Mouse (Mus musculus) hindbrain, embryonic 14.5 days (tissue): ENCODE data around the gene Klc1. TPM values are rescaled to one million over a fixed set of nuclear protein-coding genes. Genes with fewer than 3 reads are reported as not detected.

ENCODE experiments used
- ATAC-seq: fragments of 200-750 bp; cut with Nextera tagmentation; 2 replicates; pipeline ENCODE4 v1.8.0; 2017; ENCODE audit warnings: moderate number of reproducible peaks, mild to moderate bottlenecking, moderate TSS enrichment, moderate library complexity; ENCODE audit not compliant: low FRiP score
- DNase-seq: peaks from one replicate; pipeline ENCODE4 v3.0.0-alpha.2; 2015; ENCODE audit warnings: low spot score
- H3K27ac ChIP-seq: fragments of 300-500 bp; sonication (generic); 2 replicates; pipeline ENCODE4 v1.5.1; 2014; ENCODE audit warnings: mild to moderate bottlenecking, moderate library complexity
- H3K27me3 ChIP-seq: fragments of 300-500 bp; sonication (generic); 2 replicates; pipeline ENCODE4 v1.6.1; 2014; ENCODE audit warnings: mild to moderate bottlenecking, low read length, mixed read lengths; ENCODE audit not compliant: control insufficient read depth, insufficient read depth
- H3K36me3 ChIP-seq: fragments of 300-500 bp; sonication (generic); replicated peaks from 2 replicates; pipeline ENCODE4 v1.6.1; 2014; ENCODE audit not compliant: control insufficient read depth, insufficient read depth
- H3K4me1 ChIP-seq: fragments of 300-500 bp; sonication (generic); replicated peaks from 2 replicates; pipeline ENCODE4 v1.6.1; 2014; ENCODE audit warnings: antibody characterized with exemption, low read length, mixed read lengths; ENCODE audit not compliant: control insufficient read depth, insufficient read depth
- H3K4me2 ChIP-seq: fragments of 300-500 bp; sonication (generic); replicated peaks from 2 replicates; pipeline ENCODE4 v1.6.1; 2014; ENCODE audit warnings: mild to moderate bottlenecking, moderate library complexity
- H3K4me3 ChIP-seq: fragments of 300-500 bp; sonication (generic); replicated peaks from 2 replicates; pipeline ENCODE4 v1.5.1; 2014; ENCODE audit warnings: mild to moderate bottlenecking, low read length
- H3K9ac ChIP-seq: fragments of 300-500 bp; sonication (generic); 2 replicates; pipeline ENCODE4 v1.6.1; 2014
- H3K9me3 ChIP-seq: fragments of 300-500 bp; sonication (generic); 2 replicates; pipeline ENCODE4 v1.6.1; 2016; ENCODE audit warnings: low read length; ENCODE audit not compliant: control insufficient read depth
- WGBS: fragments of 180-500 bp; shearing (Covaris S2); extraction: QIAGEN DNeasy Blood & Tissue Kit; methylation state at CpG from one replicate; pipeline ENCODE4 v1.1.7; 2014; 5-methylcytosine and 5-hydroxymethylcytosine counted together
- polyA plus RNA-seq: library from polyadenylated mRNA; unstranded; fragments of >200 nt; fragmentation: Nextera tagmentation; extraction: Ambion mirVana; gene quantifications from 2 replicates; pipeline ENCODE4 v1.2.1, GENCODE M21; 2014

Klc1 gene
- polyA plus RNA-seq, 1 experiment from 2014 or later, result 586 TPM

DNA sequence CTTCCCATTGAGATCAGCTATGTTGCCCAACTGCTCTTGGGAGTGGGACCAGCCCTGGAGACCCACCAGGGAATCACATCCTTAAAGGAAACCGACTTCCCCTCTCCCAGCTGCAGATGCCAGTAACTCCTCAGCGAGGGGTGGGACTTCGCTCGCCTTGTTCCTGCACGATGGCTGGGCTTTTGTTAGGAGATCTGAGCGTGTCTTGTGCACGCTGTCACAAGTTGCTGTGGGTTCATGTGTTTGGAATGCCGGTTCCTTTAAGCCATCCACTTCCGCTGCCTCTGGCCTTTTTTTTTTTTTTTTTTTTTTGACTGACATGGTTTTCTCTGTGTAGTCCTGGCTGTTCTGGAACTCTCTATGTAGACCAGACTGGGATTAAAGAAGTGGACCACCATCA is 21.3 kb upstream of the Klc1 start:
- ATAC-seq (no peak), DNase-seq (no peak)
- no peaks in the 10 kb centered on the region for H3K27me3 ChIP-seq
- no peak overlapping the region for H3K9ac ChIP-seq
- H3K27ac ChIP-seq, result no peak overlapping the region
- WGBS, result 51% methylated on average over 9 of the region's 9 CpGs
- H3K4me2 ChIP-seq, result no peak overlapping the region
- H3K4me1 ChIP-seq, result no peaks in the 10 kb centered on the region; the same call in 1 of the 2 replicates
- H3K4me3 ChIP-seq, result no peak overlapping the region
- H3K36me3 ChIP-seq, result no peaks in the 10 kb centered on the region
- H3K9me3 ChIP-seq, result no peaks in the 10 kb centered on the region

DNA sequence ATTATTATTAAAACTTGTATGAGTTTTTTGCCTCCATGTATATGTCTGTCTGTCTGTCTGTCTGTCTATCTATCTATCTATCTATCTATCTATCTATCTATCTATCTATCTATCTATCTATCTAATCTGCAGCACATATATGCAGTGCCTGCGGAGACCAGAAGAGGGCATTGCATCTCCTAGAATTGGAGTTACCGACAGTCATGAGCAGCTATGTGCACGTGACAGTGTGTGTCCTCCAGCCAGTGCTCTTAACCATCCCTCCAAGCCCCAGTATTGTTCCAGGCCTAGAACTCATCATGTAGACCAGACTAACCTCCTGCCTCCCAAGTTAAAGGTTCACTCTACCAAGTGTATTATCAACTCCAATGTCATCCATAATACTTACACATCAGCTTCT is 19.9 kb upstream of the Klc1 start:
- no peak for DNase-seq
- Histone ChIP-seq H3K9me3 (no peaks in the 10 kb centered on the region), H3K4me1 (no peaks in the 10 kb centered on the region), H3K27ac (no peak overlapping the region), H3K9ac (no peak overlapping the region), H3K36me3 (no peaks in the 10 kb centered on the region), H3K27me3 (no peaks in the 10 kb centered on the region), H3K4me3 (no peak overlapping the region), H3K4me2 (no peak overlapping the region)
- ATAC-seq, result no peak
- 8% methylated on average over 3 of the region's 3 CpGs for WGBS

DNA sequence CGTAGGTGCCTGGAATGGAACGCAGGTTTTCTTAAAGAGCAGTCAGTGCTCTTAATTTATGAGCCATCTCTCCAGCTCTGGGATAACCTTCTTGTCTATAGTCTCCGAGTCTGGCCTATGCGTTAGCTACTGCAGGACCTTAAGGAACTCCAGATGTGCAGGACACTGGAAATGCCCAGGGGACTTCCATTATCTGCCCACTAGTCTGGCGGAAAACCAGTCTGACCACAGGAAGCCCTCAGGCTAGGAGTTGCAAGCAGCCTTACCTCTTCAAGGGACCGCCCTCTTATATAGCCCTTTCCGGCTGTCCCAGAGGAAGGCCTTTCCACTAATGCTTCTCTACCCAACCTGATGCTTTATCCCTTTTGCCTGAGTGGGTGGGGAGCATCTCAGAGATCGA is 17.3 kb upstream of the Klc1 start:
- H3K4me2 ChIP-seq, result no peak overlapping the region
- H3K9ac ChIP-seq, result no peak overlapping the region
- no peaks in the 10 kb centered on the region for H3K36me3 ChIP-seq
- 83% methylated on average over 8 of the region's 8 CpGs for WGBS
- no peaks in the 10 kb centered on the region for H3K27me3 ChIP-seq
- H3K4me3 ChIP-seq, result no peak overlapping the region
- DNase-seq (no peak), ATAC-seq (no peak)
- 0 out of 2 replicates have a peak, but pooled peaks cover 3% of the 10 kb centered on the region for H3K4me1 ChIP-seq
- H3K27ac ChIP-seq, result no peak overlapping the region
- H3K9me3 ChIP-seq, result no peaks in the 10 kb centered on the region

DNA sequence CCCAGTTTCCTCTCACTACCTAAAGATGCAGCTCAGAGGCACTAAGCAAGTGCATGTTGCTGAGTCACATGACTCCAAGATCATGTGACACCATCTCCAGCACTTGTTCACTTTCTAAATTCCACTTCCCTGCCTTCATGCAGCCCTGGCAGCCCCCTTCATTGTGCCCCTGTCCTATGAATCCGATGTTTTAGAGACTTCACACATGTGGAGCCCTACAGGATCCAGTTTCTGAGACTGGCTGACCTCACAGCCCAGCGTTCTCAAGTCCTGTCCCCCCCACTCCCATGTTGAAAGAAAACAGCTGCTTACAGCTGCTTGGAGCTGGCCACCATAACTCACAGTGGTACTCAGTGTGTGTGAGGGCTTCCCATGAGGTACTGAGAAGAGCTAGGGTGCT is 15.2 kb upstream of the Klc1 start:
- Histone ChIP-seq H3K27me3 (no peaks in the 10 kb centered on the region), H3K36me3 (no peaks in the 10 kb centered on the region), H3K4me1 (0 out of 2 replicates have a peak, but pooled peaks cover 3% of the 10 kb centered on the region), H3K9me3 (no peaks in the 10 kb centered on the region), H3K9ac (no peak overlapping the region), H3K4me3 (no peak overlapping the region), H3K4me2 (no peak overlapping the region), H3K27ac (no peak overlapping the region)
- ATAC-seq, result no peak
- WGBS, result 89% methylated on average over 2 of the region's 2 CpGs
- no peak for DNase-seq

DNA sequence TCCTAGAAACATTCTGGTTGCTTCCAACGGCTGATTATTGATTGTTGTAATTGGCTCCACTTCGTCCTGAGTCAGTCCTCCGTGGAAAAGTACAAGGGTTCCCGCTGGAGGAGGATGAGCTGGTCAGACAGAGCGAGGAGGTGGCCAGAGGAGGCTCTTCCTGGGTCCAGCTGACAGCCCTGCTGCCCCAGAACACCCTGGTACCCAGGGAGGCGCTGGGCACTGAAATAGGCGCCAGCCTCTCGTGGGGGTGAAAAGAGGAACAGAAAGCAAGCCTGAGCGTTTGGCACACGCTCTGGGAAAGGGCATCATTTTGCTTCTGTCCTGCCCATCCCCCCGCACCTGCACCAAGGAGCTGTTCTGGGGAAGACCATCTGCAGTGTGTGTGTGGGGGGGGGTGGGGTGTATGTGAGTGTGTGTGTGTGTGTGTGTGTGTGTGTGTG is 14.6 kb upstream of the Klc1 start:
- DNase-seq, result no peak
- no peak overlapping the region for H3K9ac ChIP-seq
- WGBS, result 72% methylated on average over 11 of the region's 11 CpGs

DNA sequence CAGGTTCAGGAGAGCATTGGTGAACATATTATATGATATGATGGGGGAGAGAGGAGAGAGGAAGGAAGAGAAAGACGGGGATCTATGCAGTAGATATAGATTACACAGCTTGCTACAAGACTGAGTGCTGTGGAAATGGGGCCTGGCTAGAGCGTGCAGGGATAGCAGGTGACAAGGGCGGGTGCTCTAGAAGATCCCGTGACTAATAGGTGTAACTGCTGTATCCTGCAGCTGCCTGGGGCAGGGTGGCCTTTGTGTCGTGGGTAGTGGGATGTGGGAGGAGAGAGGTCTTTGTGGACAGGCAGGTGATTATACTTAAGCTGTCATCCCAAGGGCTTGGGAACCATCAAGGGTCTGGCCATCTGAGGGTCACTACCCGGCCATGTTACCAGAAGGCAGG is 13.4 kb upstream of the Klc1 start:
- 70% methylated on average over 6 of the region's 6 CpGs for WGBS
- H3K9ac ChIP-seq, result no peak overlapping the region

More for the DNA sequence above, 14.6 kb upstream of the Klc1 start:
- H3K4me1 ChIP-seq, result 0 out of 2 replicates have a peak, but pooled peaks cover 3% of the 10 kb centered on the region
- no peak overlapping the region for H3K4me3 ChIP-seq
- H3K27me3 ChIP-seq, result no peaks in the 10 kb centered on the region
- ATAC-seq, result no peak
- H3K4me2 ChIP-seq, result no peak overlapping the region
- H3K36me3 ChIP-seq, result no peaks in the 10 kb centered on the region
- H3K27ac ChIP-seq, result no peak overlapping the region
- no peaks in the 10 kb centered on the region for H3K9me3 ChIP-seq

DNA sequence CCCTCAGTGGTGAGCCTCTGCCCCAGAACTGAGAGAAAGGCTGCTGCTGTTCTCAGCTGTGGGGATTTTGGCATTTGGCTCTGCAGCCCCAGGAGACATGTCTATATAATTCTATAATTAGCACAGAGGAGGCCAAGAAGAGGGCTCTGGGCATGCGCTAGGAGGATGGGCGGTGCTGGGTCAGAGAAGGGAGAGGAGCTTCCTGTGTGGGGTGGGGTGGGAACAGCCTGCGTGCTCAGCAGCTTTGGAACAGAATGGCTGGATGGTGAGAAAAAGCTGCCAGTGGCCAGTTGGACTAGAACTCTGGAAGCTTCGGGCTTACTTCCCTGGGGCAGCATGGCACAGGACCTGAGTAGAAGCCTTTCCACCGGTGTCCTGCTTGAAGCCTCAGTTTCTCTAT is 12.6 kb upstream of the Klc1 start:
- no peak overlapping the region for H3K9ac ChIP-seq
- WGBS, result 66% methylated on average over 5 of the region's 5 CpGs
- no peaks in the 10 kb centered on the region for H3K9me3 ChIP-seq
- no peaks in the 10 kb centered on the region for H3K27me3 ChIP-seq
- DNase-seq, result no peak
- H3K4me3 ChIP-seq, result no peak overlapping the region
- H3K4me1 ChIP-seq, result 0 out of 2 replicates have a peak, but pooled peaks cover 3% of the 10 kb centered on the region
- H3K4me2 ChIP-seq, result no peak overlapping the region
- H3K36me3 ChIP-seq, result no peaks in the 10 kb centered on the region
- ATAC-seq, result no peak
- no peak overlapping the region for H3K27ac ChIP-seq

More for the DNA sequence above, 13.4 kb upstream of the Klc1 start:
- Histone ChIP-seq H3K36me3 (no peaks in the 10 kb centered on the region), H3K4me3 (no peak overlapping the region), H3K27me3 (no peaks in the 10 kb centered on the region), H3K4me2 (no peak overlapping the region), H3K27ac (no peak overlapping the region), H3K4me1 (0 out of 2 replicates have a peak, but pooled peaks cover 3% of the 10 kb centered on the region), H3K9me3 (no peaks in the 10 kb centered on the region)
- ATAC-seq (no peak), DNase-seq (no peak)

DNA sequence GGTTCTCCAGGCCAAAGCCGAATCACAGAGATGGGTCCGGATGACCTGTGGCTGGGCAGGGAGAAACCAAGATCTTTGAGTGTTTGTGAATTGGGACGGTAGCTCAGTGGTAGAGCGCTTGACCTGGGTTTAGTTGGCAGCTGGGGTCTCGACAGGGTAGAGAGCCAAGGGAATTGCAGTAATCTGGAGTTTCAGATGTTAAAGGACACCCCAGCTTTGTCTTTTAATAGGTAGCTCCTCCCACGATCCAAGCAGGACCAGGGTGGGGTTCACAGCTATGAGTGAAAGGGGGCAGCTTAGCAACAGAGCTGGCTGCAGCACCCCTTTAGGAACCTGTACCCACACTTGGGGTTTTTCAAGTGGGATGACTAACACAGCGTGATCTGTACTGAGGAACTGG is 11.2 kb upstream of the Klc1 start:
- Histone ChIP-seq H3K27ac (no peak overlapping the region), H3K4me1 (0 out of 2 replicates have a peak, but pooled peaks cover 3% of the 10 kb centered on the region), H3K4me2 (no peak overlapping the region), H3K27me3 (no peaks in the 10 kb centered on the region), H3K36me3 (no peaks in the 10 kb centered on the region), H3K9me3 (no peaks in the 10 kb centered on the region), H3K4me3 (no peak overlapping the region), H3K9ac (no peak overlapping the region)
- WGBS, result 81% methylated on average over 7 of the region's 7 CpGs
- no peak for DNase-seq
- ATAC-seq, result no peak

DNA sequence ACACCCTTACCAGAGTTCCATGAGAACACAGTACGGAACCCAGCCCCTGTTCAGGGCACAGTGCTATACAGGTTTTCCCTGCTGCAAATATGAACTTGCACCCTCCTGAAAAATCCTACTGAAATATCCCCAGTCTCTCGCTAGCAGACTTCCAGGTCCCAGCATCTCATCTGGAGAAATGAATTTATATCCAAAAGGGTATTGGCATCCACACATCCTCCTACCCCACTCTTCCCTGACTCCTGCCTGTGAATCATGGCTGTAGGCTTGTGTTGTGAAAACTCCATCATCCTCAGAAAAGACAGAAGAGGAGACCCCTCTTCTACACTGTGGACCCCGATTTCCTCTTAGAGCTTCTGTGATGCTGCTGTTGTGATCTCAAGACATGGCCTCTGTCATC is 7.9 kb upstream of the Klc1 start:
- Histone ChIP-seq H3K9ac (no peak overlapping the region), H3K9me3 (no peaks in the 10 kb centered on the region), H3K27me3 (no peaks in the 10 kb centered on the region), H3K4me1 (0 out of 2 replicates have a peak, but pooled peaks cover 3% of the 10 kb centered on the region), H3K36me3 (no peaks in the 10 kb centered on the region), H3K4me2 (no peak overlapping the region), H3K27ac (no peak overlapping the region), H3K4me3 (no peak overlapping the region)
- ATAC-seq (no peak), DNase-seq (no peak)
- 97% methylated on average over 3 of the region's 3 CpGs for WGBS

DNA sequence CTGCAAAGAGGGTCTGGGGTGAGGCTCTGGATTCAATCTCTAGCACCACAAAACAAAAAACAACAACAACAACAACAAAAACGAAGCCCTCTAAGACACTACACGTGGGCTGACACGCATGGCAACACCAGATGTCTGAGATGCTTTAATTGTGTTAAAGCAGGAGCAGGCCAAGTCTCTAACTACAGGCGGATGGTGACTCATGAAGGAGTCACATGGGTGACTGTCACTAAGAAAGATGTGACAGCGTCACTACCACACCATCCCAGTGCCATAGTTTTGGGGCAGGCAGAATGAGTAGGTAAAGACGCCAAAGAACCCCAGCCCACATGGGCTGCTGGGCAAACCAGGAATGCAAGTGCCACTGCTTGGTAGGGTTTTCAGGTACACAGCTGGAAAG is 6.2 kb upstream of the Klc1 start:
- Histone ChIP-seq H3K4me2 (no peak overlapping the region), H3K9me3 (no peaks in the 10 kb centered on the region), H3K27ac (no peak overlapping the region), H3K4me1 (peaks cover under 1% of the 10 kb centered on the region), H3K36me3 (no peaks in the 10 kb centered on the region), H3K4me3 (no peak overlapping the region), H3K27me3 (no peaks in the 10 kb centered on the region), H3K9ac (no peak overlapping the region)
- DNase-seq, result no peak
- 87% methylated on average over 6 of the region's 6 CpGs for WGBS
- ATAC-seq, result no peak
